Mouse (Mus musculus): ENCODE measurements around the gene Zfp746. TPM values are rescaled to one million over a fixed set of nuclear protein-coding genes. Genes with fewer than 3 reads are reported as not detected.

Zfp746 gene
- polyA plus RNA-seq, 1 experiment = 11.0 TPM

DNA sequence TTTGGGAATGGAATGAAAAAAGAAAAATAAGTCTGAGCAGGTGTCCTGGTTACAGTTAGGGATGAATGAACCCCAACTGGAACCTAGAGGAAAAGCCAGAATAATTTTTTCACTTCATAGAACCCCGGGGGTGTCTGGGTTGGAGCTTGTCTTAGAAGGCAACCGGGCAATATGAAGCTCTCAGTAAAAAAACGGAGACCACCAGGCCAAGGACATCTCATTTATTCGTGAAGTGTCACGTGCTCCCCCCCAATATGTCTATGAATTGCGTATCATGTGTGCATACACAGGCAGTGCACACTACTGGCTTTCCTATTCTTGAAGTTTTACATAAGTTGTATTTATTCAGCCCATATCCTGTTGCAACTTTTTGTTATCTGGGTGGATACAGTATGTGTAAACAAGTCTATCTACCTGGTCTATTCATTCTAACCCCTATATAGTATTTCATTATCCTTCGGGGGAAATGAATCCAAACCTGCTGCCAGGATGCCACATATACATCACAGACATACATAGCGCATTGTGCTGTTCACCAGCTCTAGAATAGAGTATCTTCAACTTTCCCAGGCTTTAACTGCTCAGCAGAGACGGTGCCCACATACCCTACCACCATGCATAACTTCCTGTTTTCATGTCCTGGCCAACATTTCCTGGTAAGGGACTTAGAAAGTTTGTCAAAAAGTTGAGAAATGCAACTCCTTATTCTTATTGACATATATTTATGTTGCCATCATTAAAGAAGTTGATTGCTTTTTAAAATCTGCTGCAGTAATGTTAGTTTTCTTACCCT lies 36.9 kb downstream of the Zfp746 start:
- Histone ChIP-seq H3K27me3 (ENCODE audit: control insufficient read depth, insufficient read depth, insufficient read length) (no peaks in the 10 kb centered on the region), H3K79me2 (ENCODE audit: control insufficient read depth, insufficient read depth) (peaks cover 19% of the 10 kb centered on the region), H3K4me3 (peak overlapping the region; percentile 44), H3ac (ENCODE audit: control insufficient read depth, insufficient read length) (no peak overlapping the region), H3K36me3 (ENCODE audit: control insufficient read depth, insufficient read depth) (no peaks in the 10 kb centered on the region), H3K4me2 (ENCODE audit: low read depth) (peak overlapping the region; percentile 95)
- TF ChIP-seq CEBPB (IDR thresholded peaks at IDR 0.05; ENCODE audit: insufficient read depth, poor library complexity, severe bottlenecking) (no peak), MYOG (IDR thresholded peaks at IDR 0.05; ENCODE audit: control insufficient read depth in 1 of 3, insufficient read depth in 1 of 3, insufficient read length in 2 of 3, low read depth in 2 of 3) (no peak), E2F4 (IDR thresholded peaks at IDR 0.05; ENCODE audit: insufficient read depth) (no peak), REST (IDR thresholded peaks at IDR 0.05; ENCODE audit: insufficient read depth, insufficient read length) (no peak), MYOD1 (IDR thresholded peaks at IDR 0.05; ENCODE audit: control insufficient read depth in 1 of 3, insufficient read length in 2 of 3, low read depth in 2 of 3) (no peak)

DNA sequence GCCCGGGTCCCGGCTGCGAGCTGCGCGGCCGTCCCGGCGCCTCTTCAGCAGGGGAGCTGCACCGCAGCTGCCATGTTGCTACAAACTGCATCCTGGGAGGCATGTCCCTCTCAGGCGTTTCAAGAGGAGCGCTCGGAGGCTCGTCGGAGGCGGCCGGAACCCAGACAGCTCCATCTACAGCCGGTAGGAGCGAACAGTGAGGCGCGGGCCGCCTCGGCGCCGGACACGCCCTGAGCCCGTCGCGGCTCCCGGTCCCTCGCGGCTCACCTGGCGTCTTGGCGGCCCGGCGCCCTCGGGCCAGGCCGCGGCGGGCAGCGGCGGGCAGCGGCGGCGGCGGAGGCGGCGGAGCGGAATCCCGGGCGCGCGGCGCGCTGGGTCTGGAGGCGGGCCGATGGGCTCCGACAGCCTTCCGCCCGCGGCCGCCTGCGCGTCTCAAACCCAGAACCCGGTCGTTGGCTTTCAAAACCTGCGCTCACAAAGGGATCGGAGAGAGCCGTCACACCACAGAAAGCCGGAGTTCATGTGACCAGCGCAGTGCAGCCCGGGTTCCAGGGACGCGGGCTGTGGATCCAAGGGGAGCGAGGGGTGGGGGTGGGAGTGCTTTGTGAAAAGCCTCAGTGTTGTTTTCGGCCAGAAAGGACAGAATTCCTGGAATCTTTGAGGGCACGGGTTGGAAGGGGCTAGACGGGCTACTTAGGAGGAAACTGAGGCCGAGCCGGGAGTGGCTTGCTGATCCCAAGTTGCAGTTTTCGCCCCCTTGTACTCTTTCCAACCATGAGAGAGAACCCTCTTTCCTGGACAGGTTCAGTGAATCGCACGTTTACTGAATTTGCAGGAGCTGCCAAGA lies 37.7 kb downstream of the Zfp746 start, which contains the start of gene Zfp777:
Gene Zfp777, minus strand, starts transcription at position 486 of the 847 bp plus-strand sequence.
- TF ChIP-seq REST (IDR thresholded peaks at IDR 0.05; ENCODE audit: insufficient read depth, insufficient read length) (no peak), TCF3 (IDR thresholded peaks at IDR 0.05; ENCODE audit: insufficient read length, low read depth) (no peak), SRF (IDR thresholded peaks at IDR 0.05; ENCODE audit: control insufficient read depth, insufficient read length, low read depth) (no peak), CEBPB (IDR thresholded peaks at IDR 0.05; ENCODE audit: insufficient read depth, poor library complexity, severe bottlenecking) (no peak), MYOG (IDR thresholded peaks at IDR 0.05; ENCODE audit: control insufficient read depth in 1 of 3, insufficient read depth in 1 of 3, insufficient read length in 2 of 3, low read depth in 2 of 3) (peak in 1 of 3 experiments; percentile 51), MYOD1 (IDR thresholded peaks at IDR 0.05; ENCODE audit: control insufficient read depth in 1 of 3, insufficient read length in 2 of 3, low read depth in 2 of 3) (peak in 1 of 3 experiments; percentile 20), POLR2AphosphoS2 (IDR thresholded peaks at IDR 0.05; ENCODE audit: insufficient read length, low read depth) (peak; percentile 69), TCF12 (IDR thresholded peaks at IDR 0.05; ENCODE audit: insufficient read depth, poor library complexity, severe bottlenecking) (no peak), USF1 (IDR thresholded peaks at IDR 0.05; ENCODE audit: low read depth) (no peak), MAX (IDR thresholded peaks at IDR 0.05; ENCODE audit: low read depth) (no peak), E2F4 (IDR thresholded peaks at IDR 0.05; ENCODE audit: insufficient read depth) (no peak), POLR2A (IDR thresholded peaks at IDR 0.05; ENCODE audit: insufficient read length, low read depth) (peak; percentile 75)
- peaks cover 3% of the 10 kb centered on the region for H3K36me3 ChIP-seq (ENCODE audit: control insufficient read depth, insufficient read depth)
- peak within 1 kb of the TSS; percentile 76 for H3ac ChIP-seq (ENCODE audit: control insufficient read depth, insufficient read length)
- peak within 1 kb of the TSS; percentile 95 for H3K4me2 ChIP-seq (ENCODE audit: low read depth)
- peaks cover 19% of the 10 kb centered on the region for H3K79me2 ChIP-seq (ENCODE audit: control insufficient read depth, insufficient read depth)
- H3K27me3 ChIP-seq (ENCODE audit: control insufficient read depth, insufficient read depth, insufficient read length) = no peaks in the 10 kb centered on the region
- H3K4me3 ChIP-seq = peak within 1 kb of the TSS; percentile 44

DNA sequence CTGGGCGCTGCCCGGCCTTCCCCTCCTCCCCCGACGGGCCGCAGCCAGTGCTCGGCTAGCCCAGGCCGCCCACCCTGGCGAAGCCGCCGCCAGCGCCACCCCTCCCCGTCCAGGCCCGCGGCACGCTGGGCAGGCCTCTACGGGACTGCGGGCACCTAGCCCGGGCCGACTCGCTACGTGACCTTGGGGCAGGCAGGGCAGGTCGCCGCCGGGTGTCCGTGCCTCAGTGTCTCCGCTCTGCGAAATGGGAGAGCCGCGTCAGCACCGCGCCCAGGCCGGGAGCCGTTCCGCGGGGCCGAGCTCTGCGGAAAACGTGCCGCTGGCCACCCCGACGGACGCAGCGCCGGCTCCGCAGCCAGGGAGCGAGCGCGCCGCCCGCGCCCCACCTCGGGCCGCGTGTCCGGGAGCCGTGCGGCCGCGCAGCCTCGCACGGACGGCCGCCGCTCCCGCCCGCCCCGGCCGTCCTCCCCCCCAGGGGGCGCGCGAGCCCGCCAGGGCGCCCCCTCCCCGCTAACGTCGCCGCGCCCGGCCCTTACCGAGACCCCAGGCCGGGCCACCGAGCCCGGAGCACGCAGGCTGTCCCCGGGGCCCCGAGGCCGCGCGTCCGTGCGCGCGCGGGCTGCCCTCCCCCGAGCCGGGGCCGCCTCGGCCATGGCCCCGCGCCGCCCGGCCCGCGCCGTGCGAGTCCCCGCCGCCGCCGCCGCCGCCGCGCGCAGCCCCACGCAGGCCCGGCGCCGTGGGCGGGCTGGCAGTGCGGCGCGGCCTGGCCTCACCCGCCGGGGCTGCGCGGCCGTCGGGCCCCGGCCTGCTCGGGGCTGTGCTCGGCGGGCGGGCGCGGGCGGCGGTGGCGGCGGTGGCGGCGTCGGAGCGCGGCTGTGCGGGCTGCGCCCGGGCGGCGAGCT lies 38.7 kb downstream of the Zfp746 start:
- peak overlapping the region; percentile 72 for H3K4me2 ChIP-seq (ENCODE audit: low read depth)
- H3ac ChIP-seq (ENCODE audit: control insufficient read depth, insufficient read length) = peak overlapping the region; percentile 76
- peaks cover 19% of the 10 kb centered on the region for H3K79me2 ChIP-seq (ENCODE audit: control insufficient read depth, insufficient read depth)
- H3K27me3 ChIP-seq (ENCODE audit: control insufficient read depth, insufficient read depth, insufficient read length) = no peaks in the 10 kb centered on the region
- TF ChIP-seq E2F4 (IDR thresholded peaks at IDR 0.05; ENCODE audit: insufficient read depth) = no peak
- peak; percentile 15 for TF ChIP-seq POLR2AphosphoS2 (IDR thresholded peaks at IDR 0.05; ENCODE audit: insufficient read length, low read depth)
- H3K36me3 ChIP-seq (ENCODE audit: control insufficient read depth, insufficient read depth) = peaks cover 8% of the 10 kb centered on the region
- peak overlapping the region; percentile 44 for H3K4me3 ChIP-seq

- H3K27me3 ChIP-seq (ENCODE audit: control insufficient read depth, insufficient read depth, insufficient read length) = no peaks in the 10 kb centered on the region
- H3ac ChIP-seq (ENCODE audit: control insufficient read depth, insufficient read length) = peak overlapping the region; percentile 76
- peak overlapping the region; percentile 44 for H3K4me3 ChIP-seq
- peaks cover 8% of the 10 kb centered on the region for H3K36me3 ChIP-seq (ENCODE audit: control insufficient read depth, insufficient read depth)
- peak overlapping the region; percentile 72 for H3K4me2 ChIP-seq (ENCODE audit: low read depth)
- H3K79me2 ChIP-seq (ENCODE audit: control insufficient read depth, insufficient read depth) = peaks cover 22% of the 10 kb centered on the region
- no peak for TF ChIP-seq POLR2A (IDR thresholded peaks at IDR 0.05; ENCODE audit: insufficient read length, low read depth)
- TF ChIP-seq REST (IDR thresholded peaks at IDR 0.05; ENCODE audit: insufficient read depth, insufficient read length) = no peak
- TF ChIP-seq CEBPB (IDR thresholded peaks at IDR 0.05; ENCODE audit: insufficient read depth, poor library complexity, severe bottlenecking) = no peak
- TF ChIP-seq TCF12 (IDR thresholded peaks at IDR 0.05; ENCODE audit: insufficient read depth, poor library complexity, severe bottlenecking) = no peak
- no peak for TF ChIP-seq E2F4 (IDR thresholded peaks at IDR 0.05; ENCODE audit: insufficient read depth)
- TF ChIP-seq TCF3 (IDR thresholded peaks at IDR 0.05; ENCODE audit: insufficient read length, low read depth) = no peak
- no peak for TF ChIP-seq SRF (IDR thresholded peaks at IDR 0.05; ENCODE audit: control insufficient read depth, insufficient read length, low read depth)
- TF ChIP-seq MYOD1 (IDR thresholded peaks at IDR 0.05; ENCODE audit: control insufficient read depth in 1 of 3, insufficient read length in 2 of 3, low read depth in 2 of 3) = no peak
- no peak for TF ChIP-seq MAX (IDR thresholded peaks at IDR 0.05; ENCODE audit: low read depth)
- no peak for TF ChIP-seq MYOG (IDR thresholded peaks at IDR 0.05; ENCODE audit: control insufficient read depth in 1 of 3, insufficient read depth in 1 of 3, insufficient read length in 2 of 3, low read depth in 2 of 3)
- no peak for TF ChIP-seq USF1 (IDR thresholded peaks at IDR 0.05; ENCODE audit: low read depth)
- no peak for TF ChIP-seq POLR2AphosphoS2 (IDR thresholded peaks at IDR 0.05; ENCODE audit: insufficient read length, low read depth)
Observed at GRCm38 (mm10) chr6:48047114-48047449, 39.3 kb downstream of the Zfp746 start.

All from myocyte (in vitro differentiated cells).